Mouse (Mus musculus) right cerebral cortex, postnatal 36 days (tissue): ENCODE results near the gene Lmf2.

Source experiments
- DNase-seq, 2 experiments: peaks; one replicate each; pipeline ENCODE4 v3.0.0; 2022; ENCODE audit warnings: low spot score in 2 of 2, mixed read lengths in 1 of 2

Gene Lmf2

DNA sequence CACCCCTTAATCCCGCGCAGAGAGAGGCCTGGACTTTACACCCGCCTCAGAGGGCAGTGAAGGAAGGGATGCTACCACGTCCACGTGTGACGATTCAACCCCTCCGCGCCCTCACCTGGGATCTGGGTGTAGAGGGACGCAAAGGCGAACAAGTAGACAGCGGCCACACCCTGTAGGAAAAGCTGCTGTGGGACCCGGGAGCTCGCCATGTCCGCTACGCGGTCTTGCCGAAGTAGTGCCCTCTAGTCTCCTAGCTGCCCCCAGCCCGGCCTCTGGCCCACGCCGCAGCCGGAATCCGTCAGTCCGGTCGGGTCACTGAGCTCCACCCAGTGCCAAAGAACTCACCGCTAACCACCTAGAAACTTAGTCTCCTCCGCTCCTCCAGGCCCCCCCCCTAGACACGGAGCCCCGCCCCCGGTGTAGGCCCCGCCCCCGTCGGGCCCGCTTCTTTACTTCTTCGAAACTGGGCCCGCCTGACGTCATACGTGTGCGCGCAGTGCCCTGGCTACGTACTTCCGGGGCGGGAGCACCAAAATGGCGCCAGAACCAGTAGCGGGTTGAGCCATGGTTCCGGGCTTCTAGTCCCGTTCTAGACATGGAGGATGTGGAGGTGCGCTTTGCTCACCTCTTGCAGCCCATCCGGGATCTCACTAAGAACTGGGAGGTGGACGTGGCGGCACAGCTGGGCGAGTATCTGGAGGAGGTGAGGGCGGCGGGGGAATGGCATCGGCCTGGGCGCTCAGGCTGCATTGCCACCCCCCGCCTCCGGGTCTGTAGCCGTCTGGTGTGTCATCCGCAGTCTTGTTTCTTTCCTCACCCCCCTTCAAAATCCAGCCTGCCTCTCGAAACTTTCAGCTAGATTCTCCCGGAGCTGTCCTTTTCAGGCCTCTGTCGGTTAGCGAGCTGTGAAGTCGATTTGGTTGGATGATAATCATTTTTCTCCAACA, at the start of gene Lmf2, which contains the start of gene Ncaph2:
Gene Lmf2, minus strand, starts transcription at position 419 of the 947 bp plus-strand sequence.
Gene Ncaph2, plus strand, starts transcription at position 479 of the 947 bp plus-strand sequence.
- DNase-seq: peak; percentile 92

DNA sequence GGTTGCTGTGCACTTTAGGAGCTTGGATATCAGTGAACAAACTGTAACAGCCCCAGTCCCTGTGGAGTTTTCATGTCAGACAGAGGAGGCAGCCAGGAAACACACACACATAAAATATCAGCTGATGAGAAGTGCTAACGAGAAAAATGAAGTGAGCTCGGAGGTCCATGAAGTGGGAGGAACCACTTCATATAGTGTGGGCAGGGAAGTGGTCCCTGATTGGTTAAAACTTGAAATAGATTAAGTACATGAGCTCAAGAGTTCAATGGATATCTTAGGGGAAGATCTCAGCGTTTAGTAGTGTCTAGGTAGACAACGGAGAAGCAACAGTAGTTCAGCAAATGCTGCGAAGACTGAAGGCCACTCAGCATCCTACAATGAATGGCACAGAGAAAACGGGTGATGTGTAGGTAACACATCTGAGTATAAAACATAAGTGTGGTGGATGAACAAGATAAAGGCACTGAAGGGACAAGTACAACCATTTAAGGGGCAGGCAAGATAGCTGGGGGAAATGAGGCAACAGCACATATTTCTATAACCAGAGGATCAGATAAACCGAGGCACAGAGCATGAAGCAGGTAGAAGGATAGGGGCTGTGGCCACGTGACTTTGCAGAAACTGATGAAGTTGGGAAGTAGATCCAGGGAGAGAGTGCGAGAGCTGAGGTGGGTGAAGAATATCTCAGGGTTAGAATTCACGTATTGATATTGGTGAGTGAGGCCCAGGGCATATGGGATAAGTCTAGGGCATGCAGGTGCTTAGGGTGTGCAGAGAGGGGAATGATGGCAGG, 49.6 kb upstream of the Lmf2 start:
- DNase-seq: no peak

- DNase-seq: no peak
Observed at GRCm38 (mm10) chr15:89402471-89402870, 47.0 kb upstream of the Lmf2 start.

- no peak for DNase-seq
Observed at GRCm38 (mm10) chr15:89399716-89400115, 44.3 kb upstream of the Lmf2 start.

DNA sequence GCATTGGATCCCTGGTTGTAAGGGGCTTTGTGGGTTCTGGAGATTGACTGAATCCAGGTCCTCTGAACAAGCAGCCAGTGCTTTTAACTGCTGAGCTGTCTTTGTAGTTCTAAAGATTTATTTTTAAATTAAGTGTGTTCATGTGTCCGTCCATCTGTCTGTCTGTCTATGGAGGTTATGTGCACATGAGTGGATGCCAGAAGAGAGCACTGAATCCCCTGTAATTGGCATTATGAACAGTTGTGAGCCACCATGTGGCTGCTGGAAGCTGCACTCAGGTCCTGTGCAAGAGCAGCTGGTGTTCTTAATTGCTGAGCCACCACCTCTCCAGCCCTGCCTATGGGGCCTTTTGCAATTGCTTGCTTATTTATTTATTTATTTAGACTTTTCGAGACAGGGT, 42.7 kb upstream of the Lmf2 start:
- no peak for DNase-seq

- no peak for DNase-seq
Observed at GRCm38 (mm10) chr15:89396883-89397282, 41.4 kb upstream of the Lmf2 start.

DNA sequence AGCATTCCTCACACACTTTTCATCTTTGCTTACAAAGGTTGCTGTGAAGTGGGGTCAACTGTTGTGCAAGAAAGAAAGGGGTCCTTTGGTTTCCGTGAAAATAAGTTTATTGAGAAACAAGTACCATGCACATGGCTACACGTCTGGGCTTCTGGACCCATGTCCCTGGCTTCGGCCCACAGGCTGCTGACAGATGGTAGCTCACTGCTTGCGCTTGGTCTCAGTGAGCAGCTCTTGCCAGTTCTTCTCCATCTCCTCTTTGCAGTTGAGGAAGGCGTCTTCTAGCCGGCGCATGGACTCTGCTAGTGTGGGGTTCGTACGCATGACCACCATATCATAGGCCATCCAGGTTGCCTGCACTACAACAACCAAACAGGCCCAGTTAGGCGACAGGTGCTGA, 34.6 kb upstream of the Lmf2 start:
- DNase-seq: no peak

DNA sequence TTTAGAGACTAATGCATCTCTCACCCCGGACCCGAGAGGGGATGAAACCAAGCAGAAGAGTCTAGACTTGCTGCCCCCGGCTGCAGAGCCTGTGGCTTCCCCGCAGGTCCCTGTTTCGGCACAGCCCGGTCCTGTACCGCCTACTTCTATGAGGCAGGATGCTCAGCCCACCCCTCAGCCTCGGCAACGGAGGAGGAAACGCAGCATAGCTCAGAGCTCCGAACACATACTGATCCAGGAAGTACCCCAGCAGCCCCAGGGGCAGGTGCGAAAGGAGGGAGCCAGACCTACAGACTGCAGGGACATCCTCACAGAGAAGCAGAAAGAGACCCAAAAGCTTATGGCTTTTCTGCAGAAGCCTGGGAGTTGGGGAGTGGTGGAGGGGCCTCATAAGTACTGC, 31.7 kb upstream of the Lmf2 start:
- no peak for DNase-seq

DNA sequence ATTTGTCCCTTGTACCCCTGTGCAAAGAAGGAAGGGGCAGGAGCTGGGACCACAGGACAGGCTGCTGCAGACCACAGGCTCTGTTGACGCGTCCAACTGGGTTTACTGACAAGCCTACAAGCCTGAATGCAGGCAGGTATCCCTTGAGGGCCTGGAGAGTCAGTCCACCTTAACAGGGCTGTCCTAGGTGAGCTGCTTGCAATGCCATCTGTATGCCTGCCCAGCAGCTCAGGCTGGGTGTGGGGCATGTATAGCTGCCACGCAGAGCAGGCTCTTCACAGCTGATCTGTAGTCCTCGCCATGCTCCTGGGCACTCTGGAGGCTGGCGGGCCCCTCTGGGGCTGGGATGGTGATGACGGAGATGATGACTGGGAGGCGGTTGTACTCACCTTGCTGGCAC, 29.2 kb upstream of the Lmf2 start, which contains the start of gene Klhdc7b:
Gene Klhdc7b, plus strand, starts transcription at position 301 of the 400 bp plus-strand sequence.
- no peak for DNase-seq

DNA sequence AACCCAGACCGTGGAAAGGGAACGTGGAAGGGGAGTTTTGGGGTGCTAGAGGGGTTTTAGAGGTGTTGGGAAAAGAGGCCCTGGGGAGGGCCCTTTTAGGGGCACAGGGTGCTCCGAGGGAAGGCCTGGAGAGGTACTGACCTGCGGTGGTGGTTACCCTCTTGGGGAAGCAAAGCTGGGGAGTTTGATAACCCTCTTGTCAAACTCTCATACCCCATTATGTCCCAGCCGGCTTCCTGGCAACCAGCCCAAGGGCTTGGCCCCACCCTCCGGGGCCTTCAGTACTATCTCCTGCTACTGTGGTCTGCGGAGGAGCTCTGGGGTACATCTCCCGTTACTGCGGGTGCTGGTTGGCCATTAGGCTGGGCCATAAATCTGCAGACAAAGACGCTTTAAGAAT, 24.0 kb upstream of the Lmf2 start:
- DNase-seq: no peak

DNA sequence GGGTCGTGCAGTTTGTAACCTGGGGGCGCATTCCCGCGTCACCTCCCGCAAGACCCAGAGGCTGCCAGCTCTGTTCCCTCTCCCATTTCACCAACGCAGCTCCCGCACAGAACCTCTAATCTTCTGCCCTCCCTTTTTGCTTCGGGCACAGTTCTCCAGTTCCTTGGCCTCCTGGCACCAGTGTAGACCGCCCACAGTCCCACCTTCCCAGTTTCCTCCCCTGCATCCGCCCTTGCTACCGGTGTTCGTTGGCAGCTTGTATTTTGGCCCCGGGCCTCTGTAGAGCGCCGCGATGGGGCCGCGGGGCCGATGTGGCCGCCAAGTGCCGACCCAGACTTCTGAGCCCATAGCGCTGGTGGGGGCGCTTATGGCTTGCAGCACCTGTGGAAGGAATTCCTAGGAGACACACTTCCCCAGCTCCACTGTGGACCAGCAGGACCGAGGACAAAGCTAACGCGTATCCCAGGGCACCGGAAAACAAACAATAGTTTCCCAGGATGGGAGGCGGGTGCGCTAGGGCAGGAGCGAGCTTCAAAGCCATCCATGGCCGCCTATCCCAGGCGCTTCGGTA, 23.5 kb upstream of the Lmf2 start, which contains the start of gene Odf3b:
Gene Odf3b, minus strand, starts transcription at position 452 of the 571 bp plus-strand sequence.
- DNase-seq: no peak

GRCm38 (mm10) chr15:89377938-89378828, 22.7 kb upstream of the Lmf2 start:
- DNase-seq: no peak

- no peak for DNase-seq
Observed at GRCm38 (mm10) chr15:89377362-89377761, 21.9 kb upstream of the Lmf2 start.

GRCm38 (mm10) chr15:89376957-89377356, 21.5 kb upstream of the Lmf2 start, which contains the start of gene Tymp:
TSS of gene Tymp (minus strand) at chr15:89377039.
- no peak for DNase-seq

DNA sequence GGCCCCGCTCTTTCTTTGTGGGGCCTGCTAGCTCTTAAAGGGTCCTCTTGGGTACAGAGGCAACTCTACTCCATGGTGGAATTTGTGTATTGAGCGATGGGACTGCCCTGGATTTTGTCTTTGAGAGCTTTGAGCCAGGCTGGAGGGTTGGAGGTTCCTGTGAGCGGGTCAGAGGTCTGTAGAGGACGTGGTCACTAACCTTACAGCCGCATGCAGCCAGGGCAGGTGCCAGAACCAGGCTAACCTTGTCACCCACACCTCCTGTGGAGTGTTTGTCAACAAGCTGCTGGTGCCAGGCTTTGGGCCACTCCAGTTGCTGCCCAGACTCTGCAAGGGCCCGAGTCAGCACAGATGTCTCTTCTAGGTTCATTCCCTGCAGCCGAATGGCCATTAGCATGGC, 20.6 kb upstream of the Lmf2 start:
- no peak for DNase-seq

- no peak for DNase-seq
Observed at GRCm38 (mm10) chr15:89374801-89375534, 19.5 kb upstream of the Lmf2 start.

GRCm38 (mm10) chr15:89374340-89374739, 18.9 kb upstream of the Lmf2 start:
- no peak for DNase-seq

DNA sequence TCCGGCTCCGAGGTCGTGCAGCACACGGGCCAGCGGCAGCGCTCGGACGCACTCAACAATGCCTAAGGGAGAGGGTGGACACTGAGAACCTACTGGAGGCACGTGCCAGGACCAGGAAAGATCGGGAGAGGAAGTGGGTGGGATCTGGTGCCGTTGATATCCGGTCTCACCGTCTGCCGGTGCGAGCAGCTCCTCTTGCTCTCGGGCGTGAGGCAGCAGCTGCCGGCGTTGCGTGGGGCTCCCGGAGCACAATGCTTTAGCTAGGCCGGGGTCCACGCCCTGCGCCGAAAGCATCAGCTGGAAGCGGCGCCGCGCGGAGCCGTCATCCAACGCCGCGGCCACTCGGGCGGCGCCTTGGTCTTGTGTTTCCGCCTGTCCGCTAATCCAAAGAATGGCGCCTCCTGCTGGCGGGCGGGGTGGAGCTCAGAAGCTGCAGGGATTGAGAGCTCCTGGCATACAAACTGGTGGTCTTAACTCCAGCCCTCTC, 18.3 kb upstream of the Lmf2 start, which contains the start of gene Sco2:
Gene Sco2, minus strand, starts transcription at position 85 of the 487 bp plus-strand sequence.
- DNase-seq: peak; percentile 87 to 91

GRCm38 (mm10) chr15:89373027-89373761, 17.7 kb upstream of the Lmf2 start:
- DNase-seq: peak; percentile 71 to 81
